Mouse (Mus musculus): Measurements from ENCODE around the gene Olfr142.
"Not testable (repeated sequence)": the region's sequence is repeated elsewhere in the genome, so short reads cannot be mapped to it uniquely, and the experiment has no call there.

Olfr142 gene
- long read RNA-seq, experiment 1 = 0 reads
- long read RNA-seq, experiment 2 = 0 reads

DNA sequence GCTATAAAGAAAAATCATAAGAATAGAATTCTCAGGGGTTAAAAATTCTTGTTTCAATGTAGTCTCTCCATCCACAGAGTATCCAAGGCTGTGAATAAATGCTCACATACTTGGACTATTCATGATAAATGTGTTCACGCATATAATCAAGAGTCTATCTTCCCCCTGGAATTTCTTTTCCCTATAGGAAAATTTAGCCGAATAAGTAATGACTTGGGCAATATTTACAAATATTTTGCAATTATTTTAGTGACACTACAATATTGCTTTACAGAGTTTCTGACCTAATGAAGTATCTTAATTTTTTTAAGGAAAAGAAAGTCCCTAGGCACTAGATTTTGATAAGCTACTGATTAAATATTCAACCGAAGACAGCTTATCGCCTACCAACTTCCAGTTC is at the start of gene Olfr142:
Gene Olfr142, minus strand, starts transcription at position 101 of the 400 bp plus-strand sequence.
- intact Hi-C loops (cut with DNase I) = no loop called here

DNA sequence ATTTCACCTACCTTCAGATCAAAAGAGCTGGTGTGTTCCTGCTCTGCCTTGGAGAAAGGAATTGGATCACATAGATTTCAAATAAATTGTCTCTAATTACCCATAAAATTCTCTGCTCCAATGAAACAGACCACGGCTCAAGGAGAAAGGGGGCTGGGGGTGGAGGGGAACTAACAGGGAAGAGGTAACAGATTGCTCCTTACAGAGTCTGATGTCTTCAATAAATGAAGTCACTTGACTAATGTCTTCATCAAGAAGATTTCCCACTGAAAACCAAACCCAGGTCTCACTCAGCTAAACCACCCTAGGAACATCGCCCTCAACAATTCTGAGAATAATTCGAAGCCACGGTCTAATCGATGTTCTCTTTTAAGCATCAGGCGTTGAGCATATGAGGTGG is 35.3 kb upstream of the Olfr142 start, which contains the start of gene Olfr1272:
Gene Olfr1272, minus strand, starts transcription at position 101 of the 400 bp plus-strand sequence.
- intact Hi-C loops (cut with DNase I) = no loop called here

DNA sequence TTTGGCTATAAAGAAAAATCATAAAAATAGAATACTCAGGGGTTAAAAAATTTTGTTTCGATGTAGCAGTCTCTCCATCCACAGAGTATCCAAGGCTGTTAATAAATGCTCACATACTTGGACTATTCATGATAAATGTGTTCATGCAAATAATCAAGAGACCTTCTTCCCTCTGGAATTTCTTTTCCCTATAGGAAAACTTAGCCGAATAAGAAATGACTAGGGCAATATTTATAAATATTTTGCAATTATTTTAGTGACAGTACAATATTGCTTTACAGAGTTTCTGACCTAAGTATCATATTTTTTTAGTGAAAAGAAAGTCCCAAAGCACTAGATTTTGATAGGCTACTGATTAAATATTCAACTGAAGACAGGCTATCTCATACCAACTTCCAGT is 13.5 kb upstream of the Olfr142 start, which contains the start of gene Olfr1271:
Gene Olfr1271, minus strand, starts transcription at position 101 of the 400 bp plus-strand sequence.
- intact Hi-C loops (cut with DNase I) = no loop called here

DNA sequence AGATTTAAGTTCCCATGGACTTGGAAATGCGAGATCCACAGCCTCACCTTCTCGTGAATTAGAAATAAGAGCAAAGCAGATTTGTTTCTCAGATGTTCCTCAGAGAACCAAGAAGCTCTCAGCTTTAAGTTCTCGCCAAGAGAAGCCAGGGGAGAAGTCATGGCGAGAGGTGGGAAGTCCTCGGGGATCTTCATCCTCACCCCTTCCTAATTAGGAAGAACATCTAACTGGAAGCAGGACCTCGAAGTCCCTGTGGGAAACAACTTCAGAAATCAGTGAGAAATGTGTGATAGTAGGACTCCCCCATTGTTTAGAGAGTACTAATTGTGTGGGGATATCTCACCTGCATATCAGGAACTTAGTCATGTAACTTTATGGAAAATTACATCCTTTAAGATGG is 33.0 kb downstream of the Olfr142 start, which contains the start of gene Olfr1506:
Gene Olfr1506, minus strand, starts transcription at position 101 of the 400 bp plus-strand sequence.
- intact Hi-C loops (cut with DNase I) = not testable (repeated sequence)

All from adrenal gland (tissue).